Mouse (Mus musculus) neutrophil, adult 5-6 weeks (primary cell): Measurements from ENCODE around the gene Gm26602. TPM values are rescaled to one million over a fixed set of nuclear protein-coding genes. Genes with fewer than 3 reads are reported as not detected.
"Not testable (repeated sequence)": the region's sequence is repeated elsewhere in the genome, so short reads cannot be mapped to it uniquely, and the experiment has no call there.

Source experiments
- ATAC-seq: fragments of 151-379, 151-347 bp; 2 replicates; pipeline ENCODE4 v1.8.0; 2017; ENCODE audit warnings: mild to moderate bottlenecking, moderate TSS enrichment; ENCODE audit not compliant: insufficient number of reproducible peaks, poor library complexity, low FRiP score, severe bottlenecking; ENCODE audit errors: extremely low read depth
- total RNA-seq: library from RNA; stranded (forward); fragments of 200-1000 nt; gene quantifications from 2 replicates; pipeline ENCODE4 v1.2.3, GENCODE M21; 2017

Gm26602 gene
- total RNA-seq, 1 experiment from 2014 or later: not detected

GRCm38 (mm10) chr10:79945507-79946234, 35.0 kb downstream of the Gm26602 start:
- no peak for ATAC-seq

GRCm38 (mm10) chr10:79946752-79947322, 36.2 kb downstream of the Gm26602 start:
- ATAC-seq: no peak

GRCm38 (mm10) chr10:79947502-79947901, 36.8 kb downstream of the Gm26602 start:
- no peak for ATAC-seq

- ATAC-seq: no peak
Measured at GRCm38 (mm10) chr10:79949873-79950272, 39.2 kb downstream of the Gm26602 start.

- no peak for ATAC-seq
Measured at GRCm38 (mm10) chr10:79950661-79951060, 40.0 kb downstream of the Gm26602 start.

- ATAC-seq: no peak
Measured at GRCm38 (mm10) chr10:79953946-79954345, 43.3 kb downstream of the Gm26602 start.

GRCm38 (mm10) chr10:79955691-79956090, 45.0 kb downstream of the Gm26602 start:
- ATAC-seq: no peak

- no peak for ATAC-seq
Measured at GRCm38 (mm10) chr10:79956643-79957154, 46.0 kb downstream of the Gm26602 start.

GRCm38 (mm10) chr10:79958140-79958816, 47.6 kb downstream of the Gm26602 start:
- ATAC-seq: peak; percentile 71; the same call in 1 of the 2 replicates

- ATAC-seq: not testable (repeated sequence)
Measured at GRCm38 (mm10) chr10:79959412-79959811, 48.8 kb downstream of the Gm26602 start.

- ATAC-seq: peak; percentile 90
Measured at GRCm38 (mm10) chr10:79959847-79960601, 49.4 kb downstream of the Gm26602 start, which contains the start of gene Wdr18. Wdr18 (plus strand) TSS chr10:79960152.

Other genes with a start within 250 kb of the Gm26602 start
- gene Madcam1, start 246.3 kb upstream of the Gm26602 start, total RNA-seq: not detected in 2 replicates
- gene Tpgs1, start 241.5 kb upstream of the Gm26602 start, total RNA-seq: 16.0 and 16.1 TPM in 2 replicates
- gene Cdc34, start 228.7 kb upstream of the Gm26602 start, total RNA-seq: 90.5 and 95.5 TPM in 2 replicates
- 1.5 and 2.9 TPM in 2 replicates for gene Gzmm, start 221.8 kb upstream of the Gm26602 start, total RNA-seq
- 105 and 111 TPM in 2 replicates for gene Bsg, start 206.4 kb upstream of the Gm26602 start, total RNA-seq
- not detected in 2 replicates for gene Hcn2, start 194.2 kb upstream of the Gm26602 start, total RNA-seq
- 21.9 and 24.6 TPM in 2 replicates for gene Polrmt, start 164.3 kb upstream of the Gm26602 start, total RNA-seq
- gene Fgf22, start 155.8 kb upstream of the Gm26602 start, total RNA-seq: not detected in 2 replicates
- gene Rnf126, start 143.9 kb upstream of the Gm26602 start, total RNA-seq: 12.0 and 15.9 TPM in 2 replicates
- gene Fstl3, start 133.6 kb upstream of the Gm26602 start, total RNA-seq: 1.0 and 2.6 TPM in 2 replicates
- 1.1 and 1.2 TPM in 2 replicates for gene Prss57, start 119.9 kb upstream of the Gm26602 start, total RNA-seq
- gene Palm, start 117.3 kb upstream of the Gm26602 start, total RNA-seq: 40.6 and 42.1 TPM in 2 replicates
- gene Misp, start 89.9 kb upstream of the Gm26602 start, total RNA-seq: 1.0 and 1.4 TPM in 2 replicates
- 101 and 117 TPM in 2 replicates for gene Ptbp1, start 56.4 kb upstream of the Gm26602 start, total RNA-seq
- gene Prtn3, start 36.4 kb upstream of the Gm26602 start, total RNA-seq: not detected in 2 replicates
- gene Plppr3, start 36.2 kb upstream of the Gm26602 start, total RNA-seq: 0.93 and 1.7 TPM in 2 replicates
- gene Elane, start 24.6 kb upstream of the Gm26602 start, total RNA-seq: not detected in 2 replicates
- not detected in 2 replicates for gene Cfd, start 20.0 kb upstream of the Gm26602 start, total RNA-seq
- 14.0 and 15.0 TPM in 2 replicates for gene Med16, start 1.9 kb upstream of the Gm26602 start, total RNA-seq
- gene Kiss1r, start 6.1 kb downstream of the Gm26602 start, total RNA-seq: 1.4 and 2.4 TPM in 2 replicates
- 147 and 149 TPM in 2 replicates for gene R3hdm4, start 10.4 kb downstream of the Gm26602 start, total RNA-seq
- 58.8 and 68.0 TPM in 2 replicates for gene Arid3a, start 16.2 kb downstream of the Gm26602 start, total RNA-seq
- 11.4 and 15.9 TPM in 2 replicates for gene Wdr18, start 49.3 kb downstream of the Gm26602 start, total RNA-seq
- gene Grin3b, start 59.9 kb downstream of the Gm26602 start, total RNA-seq: not detected in 2 replicates
- gene Tmem259, start 73.5 kb downstream of the Gm26602 start, total RNA-seq: 80.7 and 81.4 TPM in 2 replicates
- 284 and 308 TPM in 2 replicates for gene Cnn2, start 77.7 kb downstream of the Gm26602 start, total RNA-seq
- gene Abca7, start 85.6 kb downstream of the Gm26602 start, total RNA-seq: 45.9 and 53.7 TPM in 2 replicates
- 695 and 736 TPM in 2 replicates for gene Arhgap45, start 105.8 kb downstream of the Gm26602 start, total RNA-seq
- 47.7 and 66.4 TPM in 2 replicates for gene Polr2e, start 128.9 kb downstream of the Gm26602 start, total RNA-seq
- gene Gpx4, start 136.3 kb downstream of the Gm26602 start, total RNA-seq: 206 and 276 TPM in 2 replicates
- gene Sbno2, start 194.7 kb downstream of the Gm26602 start, total RNA-seq: 232 and 238 TPM in 2 replicates
- 229 and 235 TPM in 2 replicates for gene Stk11, start 204.9 kb downstream of the Gm26602 start, total RNA-seq
- gene Atp5d, start 227.8 kb downstream of the Gm26602 start, total RNA-seq: 34.4 and 38.6 TPM in 2 replicates
- gene Cbarp, start 230.0 kb downstream of the Gm26602 start, total RNA-seq: 0.98 and 1.6 TPM in 2 replicates
- gene Midn, start 237.4 kb downstream of the Gm26602 start, total RNA-seq: 126 and 143 TPM in 2 replicates